Mouse (Mus musculus) cerebellum, postnatal 4 days (tissue): ENCODE measurements at regions not wholly inside any gene's neighbourhood (a gene's known extent, or its start where the extent isn't known, plus 50 kb on each side); places are given as distances from the start of the nearest gene placed in this dataset.

Experiments used
- DNase-seq, 2 experiments: peaks; one replicate each; pipeline ENCODE4 v3.0.0; 2022; ENCODE audit warnings: low spot score in 2 of 2, mixed read lengths in 1 of 2

- DNase-seq = no peak
Observed at GRCm38 (mm10) chr3:131917734-131918534, 167.2 kb upstream of the Dkk2 start.

GRCm38 (mm10) chr3:131919476-131919875 lies 165.6 kb upstream of the Dkk2 start:
- DNase-seq = peak; percentile 21 to 47

GRCm38 (mm10) chr3:131921161-131921560 lies 163.9 kb upstream of the Dkk2 start:
- DNase-seq = no peak

- no peak for DNase-seq
Observed at GRCm38 (mm10) chr3:131922733-131923132, 162.4 kb upstream of the Dkk2 start.

- no peak for DNase-seq
Observed at GRCm38 (mm10) chr3:131940896-131941295, 144.2 kb upstream of the Dkk2 start.

GRCm38 (mm10) chr3:131941961-131942753 lies 142.9 kb upstream of the Dkk2 start:
- DNase-seq = no peak

- no peak for DNase-seq
Observed at GRCm38 (mm10) chr3:131943436-131943835, 141.7 kb upstream of the Dkk2 start.

- DNase-seq = no peak
Observed at GRCm38 (mm10) chr3:131955771-131956170, 129.3 kb upstream of the Dkk2 start.

GRCm38 (mm10) chr3:131960636-131961035 lies 124.5 kb upstream of the Dkk2 start:
- DNase-seq = no peak

GRCm38 (mm10) chr3:131961571-131961970 lies 123.5 kb upstream of the Dkk2 start:
- no peak for DNase-seq

- no peak for DNase-seq
Observed at GRCm38 (mm10) chr3:131962870-131963269, 122.2 kb upstream of the Dkk2 start.

GRCm38 (mm10) chr3:131964952-131965351 lies 120.1 kb upstream of the Dkk2 start:
- DNase-seq = no peak

GRCm38 (mm10) chr3:131965456-131966160 lies 119.5 kb upstream of the Dkk2 start:
- DNase-seq = no peak

- DNase-seq = no peak
Observed at GRCm38 (mm10) chr3:131967288-131967687, 117.8 kb upstream of the Dkk2 start.

- DNase-seq = no peak
Observed at GRCm38 (mm10) chr3:131970827-131971226, 114.3 kb upstream of the Dkk2 start.

GRCm38 (mm10) chr3:131975940-131976628 lies 109.0 kb upstream of the Dkk2 start:
- peak in 1 of 2 experiments; percentile 38 for DNase-seq

- DNase-seq = no peak
Observed at GRCm38 (mm10) chr3:131983292-131983691, 101.8 kb upstream of the Dkk2 start.

- no peak for DNase-seq
Observed at GRCm38 (mm10) chr3:131998838-131999613, 86.1 kb upstream of the Dkk2 start.

- DNase-seq = no peak
Observed at GRCm38 (mm10) chr3:132006191-132006590, 78.9 kb upstream of the Dkk2 start.

- no peak for DNase-seq
Observed at GRCm38 (mm10) chr3:132006912-132007311, 78.2 kb upstream of the Dkk2 start.

GRCm38 (mm10) chr3:132007356-132007755 lies 77.7 kb upstream of the Dkk2 start:
- DNase-seq = no peak
